Mouse (Mus musculus) liver, embryonic 16.5 days (tissue): ENCODE results near the gene Acsl4. TPM values are rescaled to one million over a fixed set of nuclear protein-coding genes. Genes with fewer than 3 reads are reported as not detected.

ENCODE experiments used
- ATAC-seq: fragments of 200-750 bp; cut with Nextera tagmentation; 2 replicates; pipeline ENCODE4 v1.8.0; 2017; ENCODE audit warnings: low read depth, mild to moderate bottlenecking, moderate number of reproducible peaks, moderate library complexity
- H3K27ac ChIP-seq: fragments of 300-500 bp; sonication (generic); 2 replicates; pipeline ENCODE4 v1.5.1; 2014; ENCODE audit warnings: mild to moderate bottlenecking, low read length
- H3K27me3 ChIP-seq: fragments of 300-500 bp; sonication (generic); 2 replicates; pipeline ENCODE4 v1.6.1; 2014; ENCODE audit warnings: low read depth, low read length, mixed read lengths; ENCODE audit not compliant: control insufficient read depth, insufficient read depth
- H3K36me3 ChIP-seq: fragments of 300-500 bp; sonication (generic); 2 replicates; pipeline ENCODE4 v1.6.1; 2014; ENCODE audit warnings: mild to moderate bottlenecking; ENCODE audit not compliant: control insufficient read depth, insufficient read depth
- H3K4me1 ChIP-seq: fragments of 300-500 bp; sonication (generic); 2 replicates; pipeline ENCODE4 v1.6.1; 2014; ENCODE audit warnings: low read depth, low read length, mixed read lengths; ENCODE audit not compliant: control insufficient read depth
- H3K4me2 ChIP-seq: fragments of 300-500 bp; sonication (generic); 2 replicates; pipeline ENCODE4 v1.6.1; 2014; ENCODE audit warnings: low read depth, low read length, mixed read lengths
- H3K4me3 ChIP-seq: fragments of 300-500 bp; sonication (generic); 2 replicates; pipeline ENCODE4 v1.5.1; 2014; ENCODE audit warnings: low read depth, mild to moderate bottlenecking, low read length
- H3K9ac ChIP-seq: fragments of 300-500 bp; sonication (generic); 2 replicates; pipeline ENCODE4 v1.6.1; 2014; ENCODE audit warnings: low read depth, low read length
- H3K9me3 ChIP-seq: fragments of 300-500 bp; sonication (generic); replicated peaks from 2 replicates; pipeline ENCODE4 v1.6.1; 2016; ENCODE audit warnings: low read length; ENCODE audit not compliant: control insufficient read depth
- WGBS: fragments of 180-500 bp; shearing (Covaris S2); extraction: QIAGEN DNeasy Blood & Tissue Kit; methylation state at CpG from one replicate; pipeline ENCODE4 v1.1.7; 2014; ENCODE audit not compliant: insufficient replicate concordance; 5-methylcytosine and 5-hydroxymethylcytosine counted together
- polyA plus RNA-seq: library from polyadenylated mRNA; unstranded; fragments of >200 nt; fragmentation: Nextera tagmentation; extraction: Ambion mirVana; gene quantifications from 2 replicates; pipeline ENCODE4 v1.2.1, GENCODE M21; 2015

Gene Acsl4
- polyA plus RNA-seq = 13.5 and 15.8 TPM in 2 replicates

DNA sequence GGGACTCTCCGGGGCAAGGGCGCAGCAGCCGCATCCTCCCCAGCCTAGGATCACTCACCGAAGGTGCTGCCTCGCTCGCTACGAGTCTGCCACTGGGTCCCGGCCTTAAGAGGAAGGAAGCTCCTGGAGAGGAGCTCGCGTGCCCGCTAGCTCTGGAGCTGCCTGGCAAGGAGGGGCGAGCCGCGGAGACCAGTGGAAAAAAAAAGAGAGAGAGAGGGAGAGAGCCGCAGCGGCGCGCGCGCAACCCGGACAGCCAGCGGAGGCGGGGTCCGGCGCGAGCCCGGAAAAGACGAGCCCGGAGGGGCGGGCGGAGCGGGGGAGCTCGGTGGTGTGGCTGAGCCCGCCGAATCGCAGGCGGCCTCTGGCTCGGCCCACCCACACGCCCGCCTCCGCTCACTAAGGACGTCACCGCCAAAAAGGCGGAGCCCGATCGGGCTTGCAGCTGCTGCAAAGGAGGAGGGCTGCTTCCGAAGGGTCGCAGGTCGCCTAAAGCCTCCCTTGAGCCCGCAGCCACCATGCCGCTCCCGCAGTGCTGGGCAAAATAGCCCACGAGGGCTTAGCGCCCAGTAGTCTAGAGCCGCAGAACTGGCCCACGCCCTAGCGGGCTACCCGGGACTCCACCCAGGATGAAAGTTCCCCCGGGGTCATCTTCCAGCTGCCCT is at the start of gene Acsl4:
Gene Acsl4 (minus strand): TSS at position 289 of the 662 bp plus-strand sequence.
- H3K4me1 ChIP-seq = peaks cover 2% of the 10 kb centered on the region
- no peaks in the 10 kb centered on the region for H3K9me3 ChIP-seq
- peak within 1 kb of the TSS; percentile 86 for H3K27ac ChIP-seq
- H3K27me3 ChIP-seq = peaks cover 4% of the 10 kb centered on the region; the same call in 1 of the 2 replicates
- peak within 1 kb of the TSS; percentile 69 for H3K4me3 ChIP-seq
- peak within 1 kb of the TSS; percentile 84 for H3K9ac ChIP-seq
- H3K4me2 ChIP-seq = peak within 1 kb of the TSS; percentile 70
- ATAC-seq = peak; percentile 99
- H3K36me3 ChIP-seq = no peaks in the 10 kb centered on the region
- 11% methylated on average over 59 of the region's 59 CpGs for WGBS

DNA sequence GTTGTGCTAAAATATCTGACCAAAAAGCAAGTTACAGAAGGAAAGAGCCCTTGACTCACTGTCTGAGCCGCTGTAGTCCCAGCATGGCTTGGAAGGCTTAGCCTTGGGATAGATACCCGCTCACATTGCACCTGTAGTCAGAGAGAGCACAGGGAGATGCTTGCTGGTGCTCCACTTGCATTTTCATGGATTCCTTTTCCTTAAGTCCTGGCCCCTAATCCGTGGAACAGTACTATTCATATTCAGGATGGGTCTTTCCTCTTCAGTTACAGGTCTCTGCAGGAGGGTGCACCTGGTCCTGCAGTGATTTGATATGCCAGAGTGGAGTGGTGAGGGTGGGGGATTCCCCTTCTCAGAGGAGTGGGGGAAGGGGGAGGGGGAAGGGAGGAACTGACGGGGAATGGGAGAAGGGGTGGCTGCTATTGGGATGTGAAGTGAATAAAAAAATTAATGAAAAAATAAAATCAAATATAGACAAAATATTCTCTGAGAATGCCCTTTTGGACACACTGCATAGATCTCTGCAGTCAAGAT is 47.7 kb upstream of the Acsl4 start:
- Histone ChIP-seq H3K4me1 (no peaks in the 10 kb centered on the region), H3K27me3 (no peaks in the 10 kb centered on the region; the same call in 1 of the 2 replicates), H3K27ac (no peak overlapping the region), H3K9me3 (no peaks in the 10 kb centered on the region), H3K4me2 (no peak overlapping the region), H3K9ac (no peak overlapping the region), H3K36me3 (no peaks in the 10 kb centered on the region), H3K4me3 (no peak overlapping the region)
- WGBS = 46% methylated on average over 4 of the region's 4 CpGs
- ATAC-seq = no peak

DNA sequence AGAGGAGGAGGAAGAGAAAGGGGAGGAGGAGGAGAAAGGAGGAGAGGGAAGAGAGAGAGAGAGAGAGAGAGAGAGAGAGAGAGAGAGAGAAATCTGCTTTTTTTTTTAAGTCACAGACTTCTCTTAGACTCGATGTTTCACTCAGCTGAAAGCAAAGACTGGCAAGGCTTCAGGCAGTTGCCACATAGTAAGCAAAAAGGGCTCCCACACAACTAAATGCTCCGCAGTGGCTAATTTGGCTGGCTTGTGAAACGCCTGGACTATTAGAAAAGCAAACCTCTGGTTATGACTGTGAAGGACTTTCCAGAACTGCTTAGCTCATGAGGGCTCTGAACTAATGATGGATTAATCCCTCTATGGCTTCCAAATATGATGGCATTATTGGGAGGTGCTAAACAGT is 42.5 kb upstream of the Acsl4 start:
- Histone ChIP-seq H3K4me1 (no peaks in the 10 kb centered on the region), H3K27me3 (no peaks in the 10 kb centered on the region; the same call in 1 of the 2 replicates), H3K27ac (no peak overlapping the region), H3K4me3 (no peak overlapping the region), H3K9me3 (no peaks in the 10 kb centered on the region), H3K4me2 (no peak overlapping the region), H3K9ac (no peak overlapping the region), H3K36me3 (no peaks in the 10 kb centered on the region)
- ATAC-seq = no peak
- WGBS = 61% methylated on average over 3 of the region's 3 CpGs

GRCm38 (mm10) chrX:142427111-142427510 is 36.8 kb upstream of the Acsl4 start:
- H3K4me1 ChIP-seq = no peaks in the 10 kb centered on the region
- no peak overlapping the region for H3K27ac ChIP-seq
- ATAC-seq = no peak
- H3K27me3 ChIP-seq = no peaks in the 10 kb centered on the region
- H3K36me3 ChIP-seq = no peaks in the 10 kb centered on the region
- H3K4me2 ChIP-seq = no peak overlapping the region
- WGBS = 43% methylated on average over 4 of the region's 4 CpGs
- no peaks in the 10 kb centered on the region for H3K9me3 ChIP-seq
- no peak overlapping the region for H3K9ac ChIP-seq
- no peak overlapping the region for H3K4me3 ChIP-seq

GRCm38 (mm10) chrX:142426628-142427027 is 36.3 kb upstream of the Acsl4 start:
- no peak overlapping the region for H3K4me3 ChIP-seq
- 73% methylated on average over 4 of the region's 4 CpGs for WGBS
- ATAC-seq = no peak

DNA sequence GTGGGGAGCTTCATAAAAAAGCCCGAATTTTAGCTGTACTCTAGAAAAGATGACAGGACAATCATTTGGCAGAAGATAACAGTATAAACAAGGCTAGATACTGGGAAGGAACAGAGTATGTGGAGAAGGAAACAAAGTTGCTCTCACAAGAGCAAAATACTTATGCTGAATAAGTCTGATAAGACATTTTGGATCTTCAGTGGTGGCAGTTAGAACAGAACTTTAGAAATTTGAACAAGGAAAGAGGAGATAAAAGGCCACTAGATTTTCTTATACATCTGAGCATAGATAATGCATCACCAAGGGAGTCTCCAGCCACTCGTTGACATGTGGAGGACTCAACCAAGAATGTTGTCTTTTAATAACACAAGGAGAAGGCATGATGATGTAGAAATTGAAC is 23.5 kb upstream of the Acsl4 start:
- H3K4me3 ChIP-seq = no peak overlapping the region
- ATAC-seq = peak; percentile 45; the same call in 1 of the 2 replicates
- H3K27ac ChIP-seq = no peak overlapping the region
- 34% methylated on average over 2 of the region's 2 CpGs for WGBS
- H3K27me3 ChIP-seq = no peaks in the 10 kb centered on the region
- H3K4me2 ChIP-seq = no peak overlapping the region
- no peaks in the 10 kb centered on the region; the same call in none of the 2 replicates for H3K4me1 ChIP-seq
- H3K9me3 ChIP-seq = no peaks in the 10 kb centered on the region
- no peaks in the 10 kb centered on the region for H3K36me3 ChIP-seq
- no peak overlapping the region for H3K9ac ChIP-seq

More at GRCm38 (mm10) chrX:142426628-142427027, 36.3 kb upstream of the Acsl4 start:
- Histone ChIP-seq H3K9me3 (no peaks in the 10 kb centered on the region), H3K9ac (no peak overlapping the region), H3K4me1 (no peaks in the 10 kb centered on the region), H3K36me3 (no peaks in the 10 kb centered on the region), H3K4me2 (no peak overlapping the region), H3K27me3 (no peaks in the 10 kb centered on the region), H3K27ac (no peak overlapping the region)

GRCm38 (mm10) chrX:142410060-142410459 is 19.7 kb upstream of the Acsl4 start:
- Histone ChIP-seq H3K27me3 (no peaks in the 10 kb centered on the region), H3K9me3 (no peaks in the 10 kb centered on the region), H3K36me3 (no peaks in the 10 kb centered on the region), H3K27ac (no peak overlapping the region), H3K4me1 (no peaks in the 10 kb centered on the region; the same call in none of the 2 replicates), H3K4me3 (no peak overlapping the region), H3K4me2 (no peak overlapping the region), H3K9ac (no peak overlapping the region)
- WGBS = 43% methylated on average over 3 of the region's 3 CpGs
- ATAC-seq = no peak

DNA sequence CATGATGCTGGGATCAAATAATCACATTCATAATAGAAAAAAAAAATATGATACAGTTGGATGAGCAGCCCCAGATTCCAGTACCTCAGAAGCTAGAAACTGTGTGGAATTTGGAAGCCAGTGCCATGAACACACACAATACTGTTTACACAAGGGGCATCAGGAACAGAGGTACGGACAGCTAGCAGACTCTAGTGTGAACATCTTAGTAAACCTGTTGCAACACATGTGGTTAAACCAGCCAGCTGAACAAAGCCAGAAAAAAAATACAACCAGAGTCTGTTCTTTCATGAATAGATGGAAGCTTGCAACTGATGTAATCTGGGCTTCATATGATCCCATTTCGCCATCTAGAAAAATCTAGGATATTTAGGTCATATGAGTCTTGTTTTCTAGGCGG is 19.0 kb upstream of the Acsl4 start:
- no peak overlapping the region for H3K4me3 ChIP-seq
- no peak overlapping the region for H3K4me2 ChIP-seq
- H3K9me3 ChIP-seq = no peaks in the 10 kb centered on the region
- H3K9ac ChIP-seq = no peak overlapping the region
- no peaks in the 10 kb centered on the region; the same call in none of the 2 replicates for H3K4me1 ChIP-seq
- ATAC-seq = no peak
- no peaks in the 10 kb centered on the region for H3K27me3 ChIP-seq
- WGBS = 70% methylated on average over 3 of the region's 3 CpGs
- H3K27ac ChIP-seq = no peak overlapping the region
- H3K36me3 ChIP-seq = no peaks in the 10 kb centered on the region

GRCm38 (mm10) chrX:142403114-142403513 is 12.8 kb upstream of the Acsl4 start:
- no peak overlapping the region for H3K27ac ChIP-seq
- H3K36me3 ChIP-seq = no peaks in the 10 kb centered on the region
- no peak overlapping the region for H3K4me3 ChIP-seq
- no peak overlapping the region for H3K9ac ChIP-seq
- H3K9me3 ChIP-seq = no peaks in the 10 kb centered on the region
- no peaks in the 10 kb centered on the region for H3K4me1 ChIP-seq
- H3K4me2 ChIP-seq = no peak overlapping the region
- H3K27me3 ChIP-seq = no peaks in the 10 kb centered on the region
- peak; percentile 53; the same call in 1 of the 2 replicates for ATAC-seq
